Mouse (Mus musculus) cerebellum, adult 2 months (tissue): ENCODE data around the gene Jmjd4.

ENCODE experiments used
- CTCF ChIP-seq: fragments of 200-500 bp; IDR thresholded peaks from 2 replicates; pipeline ENCODE4 v1.5.1; 2011; ENCODE audit warnings: low read depth, mild to moderate bottlenecking, control low read depth, low read length, moderate library complexity, borderline replicate concordance; ENCODE audit not compliant: insufficient read depth
- POLR2A ChIP-seq: fragments of 200-500 bp; IDR thresholded peaks from 2 replicates; pipeline ENCODE4 v1.6.1; 2011; ENCODE audit warnings: low read length, control low read depth, borderline replicate concordance; ENCODE audit not compliant: insufficient read depth

DNA sequence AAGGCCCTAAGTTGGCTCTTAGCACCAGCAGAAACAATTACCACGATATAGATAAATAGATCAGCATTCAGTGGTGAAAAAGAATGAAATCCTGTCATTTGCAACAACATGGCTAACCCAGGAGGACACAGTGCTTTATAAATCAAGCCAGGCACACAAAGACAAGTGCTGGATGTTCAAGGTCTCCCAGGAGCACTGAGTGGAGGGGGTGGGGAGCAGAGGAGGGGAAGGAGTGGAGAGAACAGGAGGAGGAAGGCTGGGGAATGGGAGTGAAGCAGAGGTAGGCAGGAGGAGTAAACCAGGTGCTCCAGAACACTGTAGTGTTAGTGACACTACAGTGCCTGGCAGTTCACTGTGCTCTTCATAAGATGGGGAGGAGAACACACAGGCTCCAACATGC is 44.1 kb upstream of the Jmjd4 start:
- TF ChIP-seq CTCF, result no peak
- TF ChIP-seq POLR2A, result no peak
